Mouse (Mus musculus): ENCODE measurements at regions not wholly inside any gene's neighbourhood (a gene's known extent, or its start where the extent isn't known, plus 50 kb on each side); places are given as distances from the start of the nearest gene placed in this dataset.

- in situ Hi-C loops (cut with MboI, MseI), result loop anchor here (10.0 to 25.0 kb wide), 3 partner anchors 596 to 1846 kb away; no protein-coding TSS in a partner anchor
Measured at GRCm38 (mm10) chr1:72108678-72109077, 103.4 kb downstream of the Mreg start.

- in situ Hi-C loops (cut with MboI, MseI), result loop anchor here (10.0 to 25.0 kb wide), 3 partner anchors 595 to 1845 kb away; no protein-coding TSS in a partner anchor
Measured at GRCm38 (mm10) chr1:72107125-72107524, 105.0 kb downstream of the Mreg start.

DNA sequence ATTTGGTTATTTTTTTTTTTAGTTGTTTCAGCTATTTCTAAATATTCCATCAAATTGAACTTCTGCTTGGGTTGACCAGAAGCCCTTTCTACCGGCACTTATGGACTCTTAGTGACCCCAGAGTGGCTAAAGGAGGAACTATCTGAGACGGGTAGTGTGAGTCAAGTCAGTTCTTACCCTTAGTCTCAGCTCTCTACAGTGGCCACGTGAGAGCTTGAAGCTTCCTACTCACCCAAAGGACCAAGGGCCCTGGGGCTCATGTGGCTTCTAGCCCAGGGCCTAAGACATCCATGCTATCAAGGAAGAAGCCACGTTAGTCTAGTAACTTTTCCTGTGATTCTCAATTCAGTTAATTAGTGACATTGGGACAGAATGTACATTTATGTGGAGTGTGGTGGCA lies 105.5 kb downstream of the Mreg start:
- in situ Hi-C loops (cut with MboI, MseI), result loop anchor here (10.0 to 25.0 kb wide), 3 partner anchors 594 to 1844 kb away; no protein-coding TSS in a partner anchor

DNA sequence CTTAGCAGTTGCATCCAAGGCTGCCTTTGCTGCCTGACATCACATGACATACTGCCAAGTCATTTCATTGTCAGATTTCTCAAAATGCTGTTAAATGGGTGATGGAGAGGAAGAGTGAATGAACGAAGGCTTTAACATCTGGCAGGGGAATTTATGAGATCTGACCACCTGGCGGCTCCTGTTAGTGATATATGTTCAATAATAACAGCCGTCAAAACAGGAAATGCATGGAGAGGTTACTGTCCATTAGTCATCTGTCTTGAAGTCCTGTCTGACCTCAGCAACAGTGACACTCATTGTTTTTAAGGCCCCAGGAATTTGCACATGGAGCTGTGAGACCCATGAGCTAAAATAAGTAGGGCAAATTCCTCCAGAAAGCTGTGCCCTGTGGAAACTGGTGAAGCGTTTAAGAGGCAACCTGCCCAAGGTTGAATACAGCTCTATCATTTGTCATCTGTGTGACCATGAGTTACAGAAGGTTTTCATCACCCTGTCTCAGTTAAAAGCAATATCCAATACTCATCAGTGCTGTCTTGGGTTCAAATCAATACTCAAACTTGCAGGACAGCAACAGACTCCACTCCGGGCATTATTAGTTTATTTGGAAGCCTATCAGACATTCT lies 106.6 kb downstream of the Mreg start:
- in situ Hi-C loops (cut with MboI, MseI), result loop anchor here (10.0 to 25.0 kb wide), 3 partner anchors 593 to 1843 kb away; no protein-coding TSS in a partner anchor

DNA sequence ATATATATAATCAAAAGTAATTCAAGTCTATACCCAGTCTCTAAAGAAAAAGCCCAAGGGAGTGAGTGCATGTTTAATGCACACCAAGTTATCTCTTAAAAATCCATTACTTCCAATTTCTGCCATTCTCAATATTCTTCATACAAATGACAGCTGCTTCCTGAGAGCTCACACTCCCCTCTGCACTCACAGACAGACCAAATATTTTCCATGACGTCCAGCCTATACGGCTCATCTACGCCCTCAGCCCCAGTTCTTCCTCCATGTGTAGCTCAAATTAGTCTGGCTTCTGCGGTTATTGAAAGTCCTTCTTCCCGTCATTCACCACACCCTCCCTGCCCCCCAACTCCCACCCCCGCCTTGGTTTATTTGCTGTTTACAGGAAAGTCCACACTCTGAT lies 108.1 kb downstream of the Mreg start:
- in situ Hi-C loops (cut with MboI, MseI), result loop anchor here (10.0 to 25.0 kb wide), 3 partner anchors 592 to 1842 kb away; no protein-coding TSS in a partner anchor

DNA sequence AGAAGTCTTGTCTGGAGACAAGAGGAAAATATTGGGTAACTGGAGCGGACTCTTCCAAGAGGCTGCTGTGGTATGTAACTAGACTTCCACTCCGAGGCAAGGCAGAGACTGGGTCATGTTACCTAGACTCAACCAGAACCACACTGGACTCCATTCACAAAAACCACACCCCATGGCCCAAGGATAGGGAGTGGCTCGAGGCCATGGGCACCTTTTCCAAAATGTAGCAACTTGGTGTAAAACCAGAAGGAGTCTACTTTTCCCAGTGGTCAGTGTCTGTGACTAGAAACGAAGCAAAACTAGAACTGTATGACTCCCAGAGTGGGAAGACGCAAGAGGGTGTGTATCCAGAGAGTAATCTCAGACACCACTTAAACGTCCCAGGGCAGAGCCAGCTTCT lies 108.7 kb downstream of the Mreg start:
- in situ Hi-C loops (cut with MboI, MseI), result loop anchor here (10.0 to 25.0 kb wide), 3 partner anchors 591 to 1841 kb away; no protein-coding TSS in a partner anchor

- in situ Hi-C loops (cut with MboI, MseI), result loop anchor here in 1 of 2 experiments (5.0 kb wide), 1 partner anchor 958 kb away; no protein-coding TSS in a partner anchor
Measured at GRCm38 (mm10) chr1:72099447-72099846, 112.7 kb downstream of the Mreg start.

DNA sequence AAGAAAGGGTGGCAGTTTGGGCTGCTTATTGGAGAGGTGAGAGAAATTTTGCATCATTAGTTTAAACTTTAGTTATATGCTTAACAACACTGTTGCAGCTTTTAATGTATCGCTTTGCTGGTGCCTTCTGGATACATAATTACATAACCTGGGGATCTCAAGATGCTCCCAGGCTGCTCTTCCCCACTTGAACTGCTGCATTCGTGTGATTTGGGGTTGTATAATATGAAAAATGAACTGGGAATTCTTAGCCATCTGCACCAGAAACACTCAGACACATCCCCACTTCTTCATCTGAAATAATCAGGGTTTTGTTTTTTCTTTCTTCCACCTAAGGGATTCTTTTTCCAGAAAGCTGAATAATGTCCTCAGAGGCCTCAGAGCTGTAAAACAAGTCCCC lies 120.8 kb downstream of the Mreg start:
- in situ Hi-C loops (cut with MboI, MseI), result no loop called here

DNA sequence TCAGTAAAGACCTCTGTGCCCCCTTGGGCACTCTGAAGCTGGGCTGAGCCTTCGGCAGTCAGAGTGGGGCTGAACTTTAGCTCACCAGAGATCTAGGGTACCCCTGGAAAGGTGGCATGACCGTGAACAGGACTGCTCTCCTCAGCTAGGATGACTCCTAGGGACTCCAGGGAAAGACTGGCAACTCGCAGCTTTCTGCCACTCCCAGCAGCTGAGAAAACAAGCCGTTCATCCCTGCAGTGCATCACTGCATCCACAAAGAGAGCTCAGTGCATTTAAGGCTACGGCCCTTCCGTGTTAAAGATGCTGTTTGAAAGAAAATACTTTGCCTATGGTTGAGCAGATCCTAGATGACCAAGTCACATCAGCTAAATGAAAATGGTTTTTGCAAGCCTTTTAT lies 126.4 kb downstream of the Mreg start:
- in situ Hi-C loops (cut with MboI, MseI), result loop anchor here in 1 of 2 experiments (10.0 kb wide), 1 partner anchor 1941 kb away; no protein-coding TSS in a partner anchor

DNA sequence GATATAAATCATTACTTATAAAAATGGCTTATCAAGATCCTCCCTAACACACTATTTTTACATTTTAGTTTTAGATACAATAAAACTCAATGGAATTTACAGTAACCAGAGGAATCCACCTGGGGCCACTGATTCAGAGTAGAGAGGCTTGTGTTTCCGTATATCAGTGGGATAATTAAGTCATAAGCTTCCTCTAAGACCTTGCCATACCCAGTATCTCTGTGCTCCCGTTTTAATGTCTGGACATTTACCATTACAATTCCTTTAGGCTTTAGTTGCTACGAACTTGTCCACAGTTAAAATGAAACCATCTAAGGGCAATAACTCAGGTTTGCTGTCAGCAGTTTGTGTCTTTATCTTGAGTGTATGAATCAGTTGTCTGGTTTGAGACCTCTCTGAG lies 127.9 kb downstream of the Mreg start:
- in situ Hi-C loops (cut with MboI, MseI), result loop anchor here in 1 of 2 experiments (10.0 kb wide), 1 partner anchor 1939 kb away; no protein-coding TSS in a partner anchor

- in situ Hi-C loops (cut with MboI, MseI), result loop anchor here in 1 of 2 experiments (10.0 kb wide), 1 partner anchor 1938 kb away; no protein-coding TSS in a partner anchor
Measured at GRCm38 (mm10) chr1:72082366-72082765, 129.7 kb downstream of the Mreg start.

GRCm38 (mm10) chr1:72081811-72082210 lies 130.3 kb downstream of the Mreg start:
- in situ Hi-C loops (cut with MboI, MseI), result loop anchor here in 1 of 2 experiments (10.0 kb wide), 1 partner anchor 1937 kb away; no protein-coding TSS in a partner anchor

DNA sequence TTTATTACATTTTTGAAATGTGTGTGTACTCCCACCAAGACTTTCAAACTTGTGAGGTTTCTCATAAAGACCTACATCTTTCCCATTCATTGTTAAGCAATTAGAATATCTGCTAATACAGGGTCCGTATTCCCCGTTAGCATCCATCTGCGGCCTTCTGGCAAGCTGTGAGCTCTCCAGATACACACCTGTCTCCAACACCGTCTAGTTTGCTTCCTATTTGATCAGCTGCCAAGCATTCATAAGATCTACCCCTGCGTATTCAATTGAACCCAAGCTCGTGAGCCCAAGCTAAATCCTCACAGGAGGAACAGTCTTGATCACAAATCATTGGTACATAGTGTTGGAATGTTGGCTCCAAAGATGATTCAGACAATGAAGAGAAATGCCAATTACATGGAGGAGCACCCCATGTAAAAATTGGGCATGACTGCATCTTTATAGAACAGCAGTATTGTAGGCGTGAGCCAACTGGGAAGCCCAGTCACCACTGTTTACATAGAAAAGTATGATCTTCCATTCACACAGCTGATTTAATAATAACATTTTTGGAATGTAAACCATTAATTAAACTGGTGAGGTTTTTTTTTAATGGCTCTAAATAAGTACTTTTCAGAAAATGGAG lies 133.1 kb downstream of the Mreg start:
- in situ Hi-C loops (cut with MboI, MseI), result no loop called here

DNA sequence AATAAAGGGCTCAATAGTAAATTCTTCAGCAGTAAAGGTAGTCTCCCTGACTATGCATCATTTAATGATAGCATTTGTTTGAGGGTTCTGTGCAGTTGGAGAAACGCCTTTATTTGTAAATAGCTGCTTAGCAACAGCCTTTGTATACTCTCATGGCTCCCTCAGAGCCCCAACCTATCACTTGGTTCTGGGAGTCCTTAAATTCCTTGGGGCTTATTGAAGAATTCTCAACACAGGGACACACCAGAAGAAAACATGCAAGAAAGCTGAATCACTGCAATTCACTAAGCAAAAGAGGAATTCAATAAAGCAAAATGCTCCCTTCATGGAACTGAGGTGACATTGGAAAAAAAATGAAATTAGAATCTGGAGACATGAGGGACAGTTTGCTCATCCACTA lies 135.8 kb downstream of the Mreg start:
- in situ Hi-C loops (cut with MboI, MseI), result no loop called here

GRCm38 (mm10) chr1:72075464-72075863 lies 136.6 kb downstream of the Mreg start:
- in situ Hi-C loops (cut with MboI, MseI), result no loop called here

GRCm38 (mm10) chr1:72073245-72073644 lies 138.9 kb downstream of the Mreg start:
- in situ Hi-C loops (cut with MboI, MseI), result no loop called here

DNA sequence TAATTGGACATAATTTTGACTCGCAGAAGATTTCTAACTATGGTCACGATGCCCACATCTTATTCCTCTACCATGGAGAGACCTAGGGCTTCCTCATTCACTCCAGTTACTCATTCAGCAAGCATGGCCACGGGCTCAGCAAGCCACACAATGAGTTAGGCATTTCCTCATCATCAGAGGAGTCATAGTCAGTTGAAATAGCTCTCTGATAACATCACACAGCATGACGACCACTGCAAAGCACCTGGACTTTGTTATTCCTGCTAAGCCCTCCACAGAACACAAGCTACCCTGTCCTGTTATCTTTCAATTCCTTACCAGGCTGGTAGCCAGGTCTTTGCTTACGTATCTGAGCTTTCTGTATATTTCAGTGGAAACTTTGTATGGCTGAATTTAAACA lies 141.6 kb downstream of the Mreg start:
- in situ Hi-C loops (cut with MboI, MseI), result no loop called here

DNA sequence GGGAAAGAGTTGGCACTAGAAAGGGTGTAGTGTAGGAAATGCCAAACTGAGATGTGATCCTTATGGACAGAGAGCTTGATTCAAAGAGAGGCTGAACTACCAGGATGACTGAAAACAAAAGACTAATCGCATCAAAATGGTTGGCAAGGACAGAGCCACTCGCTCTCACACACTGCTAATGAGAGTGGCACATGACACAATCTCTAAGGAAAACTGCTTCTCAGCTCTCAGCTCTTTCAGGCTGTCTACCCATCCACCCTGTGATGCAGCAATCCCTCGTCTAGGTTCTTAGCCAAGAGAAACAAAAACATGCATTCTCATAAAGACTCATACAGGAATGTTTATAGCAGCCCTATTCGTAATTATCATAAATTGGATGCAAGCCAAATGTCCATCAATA lies 143.1 kb downstream of the Mreg start:
- in situ Hi-C loops (cut with MboI, MseI), result no loop called here

GRCm38 (mm10) chr1:72065090-72065489 lies 147.0 kb downstream of the Mreg start:
- in situ Hi-C loops (cut with MboI, MseI), result no loop called here

DNA sequence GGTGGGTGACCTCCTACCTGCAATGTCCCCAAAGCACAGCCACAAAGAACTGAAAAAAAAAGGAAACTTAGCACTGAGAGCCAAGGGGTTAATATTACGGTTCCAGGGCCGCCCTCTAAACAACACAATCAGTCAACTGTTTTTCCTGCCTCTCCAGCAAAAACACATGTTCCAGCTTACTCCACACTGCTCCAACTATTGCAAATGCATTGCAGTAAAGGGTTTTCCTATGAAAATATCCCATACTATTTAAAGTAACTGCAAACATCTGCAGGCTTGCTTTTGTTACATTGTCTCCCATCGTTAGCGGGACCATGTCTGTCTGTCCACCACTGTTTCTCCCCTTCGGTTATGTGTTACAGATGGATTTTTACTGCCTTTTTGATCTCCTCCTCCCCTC lies 151.7 kb downstream of the Mreg start:
- in situ Hi-C loops (cut with MboI, MseI), result no loop called here

- in situ Hi-C loops (cut with MboI, MseI), result no loop called here
Measured at GRCm38 (mm10) chr1:72058045-72058703, 153.9 kb downstream of the Mreg start.

DNA sequence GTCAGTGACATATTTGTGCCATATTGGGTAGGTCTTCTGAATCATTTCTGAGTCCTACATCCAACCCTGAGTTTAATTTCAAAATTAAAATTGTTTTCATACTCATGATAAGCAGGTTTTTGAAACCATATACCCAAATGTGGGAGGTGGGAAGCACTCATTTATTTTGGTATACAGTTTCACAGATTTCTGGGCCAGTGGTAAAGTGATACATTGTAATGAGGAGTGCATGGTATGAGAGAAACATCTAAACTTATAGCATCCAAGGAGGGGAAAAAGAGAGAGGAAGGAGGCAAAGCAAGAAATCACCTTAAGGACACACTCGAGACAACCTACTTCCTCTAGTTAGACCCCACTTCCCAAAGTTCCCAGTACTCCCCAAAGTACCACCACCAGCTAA lies 157.6 kb downstream of the Mreg start:
- in situ Hi-C loops (cut with MboI, MseI), result no loop called here

Data from T-helper 17 cell (primary cell).